Mouse (Mus musculus) midbrain, embryonic 10.5 days (tissue): Measurements from ENCODE around the gene Lipa. TPM values are rescaled to one million over a fixed set of nuclear protein-coding genes. Genes with fewer than 3 reads are reported as not detected.

Experiments
- DNase-seq: peaks from one replicate; pipeline ENCODE4 v3.0.0-alpha.2; 2017; ENCODE audit warnings: low spot score
- H3K27ac ChIP-seq: fragments of 300-500 bp; sonication (generic); replicated peaks from 2 replicates; pipeline ENCODE4 v1.5.1; 2016; ENCODE audit warnings: mild to moderate bottlenecking
- H3K27me3 ChIP-seq: fragments of 300-500 bp; sonication (generic); 2 replicates; pipeline ENCODE4 v1.6.1; 2016; ENCODE audit warnings: low read depth, mild to moderate bottlenecking; ENCODE audit not compliant: poor library complexity, severe bottlenecking
- H3K36me3 ChIP-seq: fragments of 300-500 bp; sonication (generic); 2 replicates; pipeline ENCODE4 v1.6.1; 2016; ENCODE audit warnings: mild to moderate bottlenecking, moderate library complexity
- H3K4me1 ChIP-seq: fragments of 300-500 bp; sonication (generic); 2 replicates; pipeline ENCODE4 v1.6.1; 2016
- H3K4me3 ChIP-seq: fragments of 300-500 bp; sonication (generic); 2 replicates; pipeline ENCODE4 v1.5.1; 2016; ENCODE audit warnings: mild to moderate bottlenecking, moderate library complexity
- H3K9me3 ChIP-seq: fragments of 300-500 bp; sonication (generic); replicated peaks from 2 replicates; pipeline ENCODE4 v1.6.1; 2016; ENCODE audit warnings: mild to moderate bottlenecking
- WGBS: fragments of 180-500 bp; shearing (Covaris S2); methylation state at CpG from one replicate; pipeline ENCODE4 v1.1.7; 2016; 5-methylcytosine and 5-hydroxymethylcytosine counted together
- polyA plus RNA-seq: library from polyadenylated mRNA; unstranded; fragments of >200 nt; fragmentation: Nextera tagmentation; extraction: Ambion mirVana; gene quantifications from 2 replicates; pipeline ENCODE4 v1.2.1, GENCODE M21; 2016

The Lipa gene
- polyA plus RNA-seq, result 18.2 and 22.2 TPM in 2 replicates

GRCm38 (mm10) chr19:34526941-34527682 lies at the start of gene Lipa:
Gene Lipa, minus strand, starts transcription at chr19:34527474.
- peak; percentile 90 for DNase-seq
- Histone ChIP-seq H3K27ac (peak within 1 kb of the TSS; percentile 85), H3K27me3 (no peaks in the 10 kb centered on the region), H3K9me3 (no peaks in the 10 kb centered on the region), H3K4me3 (peak within 1 kb of the TSS; percentile 84), H3K36me3 (no peaks in the 10 kb centered on the region), H3K4me1 (peaks cover 13% of the 10 kb centered on the region)
- WGBS, result 1% methylated on average over 29 of the region's 29 CpGs

GRCm38 (mm10) chr19:34573650-34574049 lies 46.4 kb upstream of the Lipa start:
- peaks cover 6% of the 10 kb centered on the region; the same call in 1 of the 2 replicates for H3K4me1 ChIP-seq
- no peaks in the 10 kb centered on the region for H3K36me3 ChIP-seq
- no peak for DNase-seq
- no peak overlapping the region for H3K4me3 ChIP-seq
- no peak overlapping the region for H3K27ac ChIP-seq
- WGBS, result 92% methylated on average over 5 of the region's 5 CpGs
- H3K9me3 ChIP-seq, result no peaks in the 10 kb centered on the region
- H3K27me3 ChIP-seq, result no peaks in the 10 kb centered on the region

- Histone ChIP-seq H3K27ac (no peak overlapping the region), H3K36me3 (no peaks in the 10 kb centered on the region), H3K9me3 (no peaks in the 10 kb centered on the region), H3K4me1 (peaks cover 9% of the 10 kb centered on the region; the same call in 1 of the 2 replicates), H3K27me3 (no peaks in the 10 kb centered on the region), H3K4me3 (no peak overlapping the region)
- WGBS, result 81% methylated on average over 1 of the region's 1 CpGs
- DNase-seq, result no peak
Measured at GRCm38 (mm10) chr19:34571080-34571479, 43.8 kb upstream of the Lipa start.

GRCm38 (mm10) chr19:34569896-34570476 lies 42.7 kb upstream of the Lipa start:
- Histone ChIP-seq H3K27me3 (no peaks in the 10 kb centered on the region), H3K36me3 (no peaks in the 10 kb centered on the region), H3K9me3 (no peaks in the 10 kb centered on the region), H3K4me1 (peaks cover 9% of the 10 kb centered on the region; the same call in 1 of the 2 replicates), H3K27ac (no peak overlapping the region), H3K4me3 (no peak overlapping the region)
- 72% methylated on average over 4 of the region's 4 CpGs for WGBS
- no peak for DNase-seq

- 75% methylated on average over 7 of the region's 7 CpGs for WGBS
- no peaks in the 10 kb centered on the region for H3K36me3 ChIP-seq
- no peaks in the 10 kb centered on the region for H3K27me3 ChIP-seq
- DNase-seq, result no peak
- peaks cover 9% of the 10 kb centered on the region; the same call in 1 of the 2 replicates for H3K4me1 ChIP-seq
- H3K4me3 ChIP-seq, result no peak overlapping the region
- H3K27ac ChIP-seq, result no peak overlapping the region
- no peaks in the 10 kb centered on the region for H3K9me3 ChIP-seq
Measured at GRCm38 (mm10) chr19:34568988-34569895, 42.0 kb upstream of the Lipa start.

GRCm38 (mm10) chr19:34566178-34566784 lies 39.0 kb upstream of the Lipa start:
- H3K27ac ChIP-seq, result no peak overlapping the region
- no peaks in the 10 kb centered on the region for H3K36me3 ChIP-seq
- no peaks in the 10 kb centered on the region for H3K9me3 ChIP-seq
- WGBS, result 71% methylated on average over 1 of the region's 1 CpGs
- DNase-seq, result no peak
- peaks cover 9% of the 10 kb centered on the region; the same call in 1 of the 2 replicates for H3K4me1 ChIP-seq
- no peaks in the 10 kb centered on the region for H3K27me3 ChIP-seq
- no peak overlapping the region for H3K4me3 ChIP-seq

- DNase-seq, result no peak
- Histone ChIP-seq H3K9me3 (no peaks in the 10 kb centered on the region), H3K36me3 (no peaks in the 10 kb centered on the region), H3K27me3 (no peaks in the 10 kb centered on the region), H3K4me3 (no peak overlapping the region), H3K4me1 (peaks cover 13% of the 10 kb centered on the region; the same call in 1 of the 2 replicates), H3K27ac (no peak overlapping the region)
Measured at GRCm38 (mm10) chr19:34562556-34562955, 35.3 kb upstream of the Lipa start.

- Histone ChIP-seq H3K36me3 (no peaks in the 10 kb centered on the region), H3K4me3 (no peak overlapping the region), H3K27ac (no peak overlapping the region), H3K9me3 (0 out of 2 replicates have a peak, but pooled peaks cover 3% of the 10 kb centered on the region), H3K27me3 (no peaks in the 10 kb centered on the region), H3K4me1 (peaks cover 15% of the 10 kb centered on the region; the same call in 1 of the 2 replicates)
- no peak for DNase-seq
- 77% methylated on average over 3 of the region's 3 CpGs for WGBS
Measured at GRCm38 (mm10) chr19:34556621-34557020, 29.3 kb upstream of the Lipa start.

- 0 out of 2 replicates have a peak, but pooled peaks cover 3% of the 10 kb centered on the region for H3K9me3 ChIP-seq
- no peaks in the 10 kb centered on the region for H3K36me3 ChIP-seq
- peaks cover 14% of the 10 kb centered on the region for H3K4me1 ChIP-seq
- H3K4me3 ChIP-seq, result no peak overlapping the region
- no peaks in the 10 kb centered on the region for H3K27me3 ChIP-seq
- DNase-seq, result no peak
- no peak overlapping the region for H3K27ac ChIP-seq
Measured at GRCm38 (mm10) chr19:34554061-34554460, 26.8 kb upstream of the Lipa start.

GRCm38 (mm10) chr19:34553522-34553921 lies 26.2 kb upstream of the Lipa start:
- WGBS, result 85% methylated on average over 3 of the region's 3 CpGs

GRCm38 (mm10) chr19:34553021-34553420 lies 25.7 kb upstream of the Lipa start:
- no peak for DNase-seq
- Histone ChIP-seq H3K27ac (no peak overlapping the region), H3K9me3 (0 out of 2 replicates have a peak, but pooled peaks cover 3% of the 10 kb centered on the region), H3K27me3 (no peaks in the 10 kb centered on the region), H3K4me3 (no peak overlapping the region), H3K4me1 (peaks cover 14% of the 10 kb centered on the region), H3K36me3 (no peaks in the 10 kb centered on the region)
- WGBS, result 72% methylated on average over 6 of the region's 6 CpGs

More at GRCm38 (mm10) chr19:34553522-34553921, 26.2 kb upstream of the Lipa start:
- Histone ChIP-seq H3K4me3 (no peak overlapping the region), H3K27ac (no peak overlapping the region), H3K4me1 (peaks cover 14% of the 10 kb centered on the region), H3K27me3 (no peaks in the 10 kb centered on the region), H3K9me3 (0 out of 2 replicates have a peak, but pooled peaks cover 3% of the 10 kb centered on the region), H3K36me3 (no peaks in the 10 kb centered on the region)
- no peak for DNase-seq

- no peak overlapping the region for H3K27ac ChIP-seq
- DNase-seq, result no peak
- 75% methylated on average over 5 of the region's 5 CpGs for whole genome bisulfite sequencing
- H3K4me1 ChIP-seq, result peaks cover 14% of the 10 kb centered on the region
- no peak overlapping the region for H3K4me3 ChIP-seq
- no peaks in the 10 kb centered on the region for H3K36me3 ChIP-seq
- 0 out of 2 replicates have a peak, but pooled peaks cover 3% of the 10 kb centered on the region for H3K9me3 ChIP-seq
- H3K27me3 ChIP-seq, result no peaks in the 10 kb centered on the region
Measured at GRCm38 (mm10) chr19:34551981-34552380, 24.7 kb upstream of the Lipa start.
